Mouse (Mus musculus): Measurements from ENCODE around the gene Il3. TPM values are rescaled to one million over a fixed set of nuclear protein-coding genes. Genes with fewer than 3 reads are reported as not detected.

Gene Il3
- total and polyA plus RNA-seq, 3 experiments: 1.5 to 4.8 (median 3.5) TPM

GRCm38 (mm10) chr11:54216091-54216490 is 51.0 kb downstream of the Il3 start:
- no peak overlapping the region for H3K9ac ChIP-seq (ENCODE audit: insufficient read depth, low read depth)
- dilution Hi-C loops (cut with MboI; ENCODE audit: extremely low pct_ligation_motif_present, extremely low pct_unique_long_range_greater_than_20kb, low sequenced_read_pairs): no loop called here
- TF ChIP-seq MAZ (IDR thresholded peaks at IDR 0.05; ENCODE audit: low read depth, low read length): no peak
- TF ChIP-seq MYC (IDR thresholded peaks at IDR 0.05; ENCODE audit: low read depth, low read length): no peak
- TF ChIP-seq NELFE (IDR thresholded peaks at IDR 0.05; ENCODE audit: low read depth, low read length): no peak
- no peak for TF ChIP-seq MEF2A (IDR thresholded peaks at IDR 0.05; ENCODE audit: borderline replicate concordance, low read depth, low read length)
- no peak for TF ChIP-seq ZC3H11A (IDR thresholded peaks at IDR 0.05; ENCODE audit: low read depth, low read length)
- 0 out of 2 replicates have a peak, but pooled peaks have one; percentile 15 for TF ChIP-seq EP300 (IDR thresholded peaks at IDR 0.05; ENCODE audit: low read length)
- no peak for TF ChIP-seq TCF12 (IDR thresholded peaks at IDR 0.05; ENCODE audit: low read depth, low read length)
- no peak for TF ChIP-seq IRF4 (IDR thresholded peaks at IDR 0.05; ENCODE audit: low read depth, low read length)
- no peak for TF ChIP-seq ELF1 (IDR thresholded peaks at IDR 0.05; ENCODE audit: low read depth, low read length)
- H3K79me2 ChIP-seq (replicated peaks; ENCODE audit: control insufficient read depth, extremely low read depth, insufficient read depth, poor library complexity, severe bottlenecking): no peaks in the 10 kb centered on the region
- H3K4me1 ChIP-seq (ENCODE audit: control insufficient read depth in 1 of 2, insufficient read depth in 2 of 2): peaks cover 68 to 91% of the 10 kb centered on the region in 2 experiments
- H3K4me3 ChIP-seq (replicated peaks in 1 of 3; ENCODE audit: low read depth in 2 of 3, low read length in 2 of 3, poor library complexity in 1 of 3): peak overlapping the region in 1 of 3 experiments; percentile 29
- H3K36me3 ChIP-seq (replicated peaks in 1 of 2; ENCODE audit: control insufficient read depth in 1 of 2, insufficient read depth in 1 of 2, low read length in 1 of 2): no peaks in the 10 kb centered on the region
- no peaks in the 10 kb centered on the region for H3K9me3 ChIP-seq (replicated peaks; ENCODE audit: low read length)
- in situ Hi-C loops (cut with MboI; ENCODE audit: low pct_ligation_motif_present, low pct_unique_long_range_greater_than_20kb, low sequenced_read_pairs): loop anchor here (5.0 kb wide), 1 partner anchor 69 kb away; no protein-coding TSS in a partner anchor
- H3K4me2 ChIP-seq (ENCODE audit: insufficient read depth, low read depth, poor library complexity, severe bottlenecking): no peak overlapping the region
- H3K27ac ChIP-seq (ENCODE audit: insufficient read depth, low read depth): peak overlapping the region; percentile 97
- no peaks in the 10 kb centered on the region for H3K27me3 ChIP-seq (replicated peaks)
- no peak for DNase-seq (ENCODE audit: extremely low read depth)

Other genes starting within 250 kb of the Il3 start
- gene Slc22a4, start 239.2 kb downstream of the Il3 start, total RNA-seq (2012; rRNA removed): not detected in 2 replicates
- gene Slc22a4, start 239.2 kb downstream of the Il3 start, total RNA-seq (2014; rRNA removed): not detected in 2 replicates
- not detected in 2 replicates for gene Slc22a4, start 239.2 kb downstream of the Il3 start, polyA plus RNA-seq (2012; ENCODE audit: insufficient read length, low read depth)
- gene Pdlim4, start 198.3 kb downstream of the Il3 start, total RNA-seq (2012; rRNA removed): not detected in 2 replicates
- gene Pdlim4, start 198.3 kb downstream of the Il3 start, total RNA-seq (2014; rRNA removed): not detected in 2 replicates
- gene Pdlim4, start 198.3 kb downstream of the Il3 start, polyA plus RNA-seq (2012; ENCODE audit: insufficient read length, low read depth): not detected in 2 replicates
- 5.0 and 10.0 TPM in 2 replicates for gene P4ha2, start 167.2 kb downstream of the Il3 start, total RNA-seq (2012; rRNA removed)
- gene P4ha2, start 167.2 kb downstream of the Il3 start, total RNA-seq (2014; rRNA removed): 7.9 and 10.1 TPM in 2 replicates
- 3.6 and 4.2 TPM in 2 replicates for gene P4ha2, start 167.2 kb downstream of the Il3 start, polyA plus RNA-seq (2012; ENCODE audit: insufficient read length, low read depth)
- 1.9 and 2.6 TPM in 2 replicates for gene Csf2, start 17.6 kb downstream of the Il3 start, total RNA-seq (2012; rRNA removed)
- 1.4 and 2.4 TPM in 2 replicates for gene Csf2, start 17.6 kb downstream of the Il3 start, total RNA-seq (2014; rRNA removed)
- gene Csf2, start 17.6 kb downstream of the Il3 start, polyA plus RNA-seq (2012; ENCODE audit: insufficient read length, low read depth): 0.79 and 0.83 TPM in 2 replicates
- gene Acsl6, start 36.5 kb upstream of the Il3 start, total RNA-seq (2012; rRNA removed): 94.7 and 96.9 TPM in 2 replicates
- 74.1 and 74.9 TPM in 2 replicates for gene Acsl6, start 36.5 kb upstream of the Il3 start, total RNA-seq (2014; rRNA removed)
- 204 and 222 TPM in 2 replicates for gene Acsl6, start 36.5 kb upstream of the Il3 start, polyA plus RNA-seq (2012; ENCODE audit: insufficient read length, low read depth)
- gene Meikin, start 103.4 kb upstream of the Il3 start, total RNA-seq (2012; rRNA removed): not detected in 2 replicates
- gene Meikin, start 103.4 kb upstream of the Il3 start, total RNA-seq (2014; rRNA removed): not detected in 2 replicates
- gene Meikin, start 103.4 kb upstream of the Il3 start, polyA plus RNA-seq (2012; ENCODE audit: insufficient read length, low read depth): not detected in 2 replicates
- gene Fnip1, start 170.9 kb upstream of the Il3 start, total RNA-seq (2012; rRNA removed): 15.4 and 15.5 TPM in 2 replicates
- gene Fnip1, start 170.9 kb upstream of the Il3 start, total RNA-seq (2014; rRNA removed): 24.5 and 29.5 TPM in 2 replicates
- gene Fnip1, start 170.9 kb upstream of the Il3 start, polyA plus RNA-seq (2012; ENCODE audit: insufficient read length, low read depth): 20.7 and 21.8 TPM in 2 replicates